ENCODE assay signal across 17 mouse cellular contexts in the genomic region with DNA sequence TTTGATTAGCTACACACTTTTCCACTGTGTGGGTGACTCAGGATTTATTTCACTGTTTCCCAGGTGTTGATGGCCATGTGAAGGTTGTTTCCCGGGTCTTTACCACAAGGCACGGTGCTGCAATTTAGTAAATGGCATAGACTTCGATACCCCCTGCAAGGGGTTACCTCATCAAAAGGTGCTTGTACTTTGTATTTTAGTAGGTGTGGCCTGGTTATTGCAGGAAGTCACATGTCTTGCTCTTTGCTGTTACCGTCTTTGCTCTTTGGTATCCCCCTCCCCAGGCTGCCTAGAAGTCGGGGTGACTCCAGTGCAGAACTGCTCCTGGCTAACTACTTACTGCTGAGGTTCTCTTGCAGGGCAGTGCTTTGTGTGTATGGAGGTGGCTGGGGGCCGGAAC.
A peak's percentile ranks its signal among the peaks of the same experiment; 100 is the strongest.
DNase-seq lines count a peak whose midpoint lies in the region; ATAC-seq lines count a peak whose summit lies in the region.
"Had no signal": no experiment of that assay in that cellular context is flagged by ENCODE, and none has a peak within 500 bp of the region (broad histone marks: within the 10 kb centered on the region; RNA-seq: fewer than 3 reads in every experiment).

No protein-coding gene starts in this region.

- H3K27ac ChIP-seq in midbrain, embryonic 10.5 days (replicated peaks), result peak overlapping the region; percentile 50; the same call in 1 of the 2 replicates
- no peak overlapping the region for H3K27ac ChIP-seq in midbrain, embryonic 14.5 days (replicated peaks; ENCODE audit: low read depth, low read length)
- H3K27ac ChIP-seq in embryonic facial prominence, embryonic 10.5 days (replicated peaks), result peak overlapping the region; percentile 35; the same call in 1 of the 2 replicates
- peak overlapping the region; percentile 47; the same call in 1 of the 2 replicates for H3K27ac ChIP-seq in limb, embryonic 10.5 days
- H3K27ac ChIP-seq: hindbrain, embryonic 12.5 days; kidney, postnatal 0 days; neural tube, embryonic 13.5 days had no signal

- DNase-seq in midbrain, embryonic 10.5 days (ENCODE audit: low spot score), result no peak
- no peak for DNase-seq in midbrain, embryonic 14.5 days
- DNase-seq in embryonic facial prominence, embryonic 10.5 days (ENCODE audit: low spot score), result no peak
- no peak for DNase-seq in limb, embryonic 10.5 days (ENCODE audit: low spot score)
- DNase-seq in thymus, postnatal 36 days, result peak; percentile 3 to 13
- no peak for DNase-seq in spleen, postnatal 10 days (ENCODE audit: low spot score in 2 of 2)
- DNase-seq in left cerebral cortex, postnatal 36 days (ENCODE audit: low spot score in 2 of 2), result no peak
- DNase-seq: adrenal gland, postnatal 25 days; cerebellum, adult 18-20 months; heart, postnatal 14 days; lung, embryonic 14.5 days; lung, postnatal 36 days had no signal

- no peaks in the 10 kb centered on the region for H3K36me3 ChIP-seq in midbrain, embryonic 10.5 days
- H3K36me3 ChIP-seq in midbrain, embryonic 14.5 days (ENCODE audit: control insufficient read depth, insufficient read depth, low read length), result no peaks in the 10 kb centered on the region
- no peaks in the 10 kb centered on the region for H3K36me3 ChIP-seq in embryonic facial prominence, embryonic 10.5 days (replicated peaks)
- no peaks in the 10 kb centered on the region for H3K36me3 ChIP-seq in limb, embryonic 10.5 days
- H3K36me3 ChIP-seq: G1E; heart, embryonic 12.5 days; hindbrain, embryonic 12.5 days; neural tube, embryonic 13.5 days had no signal

- H3K4me3 ChIP-seq in midbrain, embryonic 10.5 days, result no peak overlapping the region
- no peak overlapping the region for H3K4me3 ChIP-seq in midbrain, embryonic 14.5 days (replicated peaks; ENCODE audit: low read depth, low read length)
- H3K4me3 ChIP-seq in embryonic facial prominence, embryonic 10.5 days, result no peak overlapping the region
- H3K4me3 ChIP-seq in limb, embryonic 10.5 days, result no peak overlapping the region
- H3K4me3 ChIP-seq: heart, embryonic 12.5 days; hindbrain, embryonic 12.5 days; neural tube, embryonic 13.5 days had no signal

- no peak overlapping the region for H3K4me2 ChIP-seq in midbrain, embryonic 14.5 days (ENCODE audit: low read length)
- H3K4me2 ChIP-seq: heart, embryonic 12.5 days; hindbrain, embryonic 12.5 days; lung, embryonic 14.5 days; neural tube, embryonic 13.5 days had no signal

- intact Hi-C loops in left cerebral cortex, postnatal 36 days (cut with DNase I), result no loop called here

- no peaks in the 10 kb centered on the region for H3K9me3 ChIP-seq in midbrain, embryonic 10.5 days (replicated peaks)
- H3K9me3 ChIP-seq in midbrain, embryonic 14.5 days (ENCODE audit: control insufficient read depth, low read length), result no peaks in the 10 kb centered on the region
- H3K9me3 ChIP-seq in embryonic facial prominence, embryonic 10.5 days, result no peaks in the 10 kb centered on the region
- no peaks in the 10 kb centered on the region for H3K9me3 ChIP-seq in limb, embryonic 10.5 days (replicated peaks)
- H3K9me3 ChIP-seq: G1E; heart, embryonic 12.5 days; hindbrain, embryonic 12.5 days; neural tube, embryonic 13.5 days had no signal

- 87% methylated on average over 6 of the region's 6 CpGs for WGBS in midbrain, embryonic 10.5 days
- WGBS in midbrain, embryonic 14.5 days, result 83% methylated on average over 6 of the region's 6 CpGs
- WGBS in embryonic facial prominence, embryonic 10.5 days, result 82% methylated on average over 6 of the region's 6 CpGs
- WGBS in limb, embryonic 10.5 days, result 67% methylated on average over 6 of the region's 6 CpGs

- H3K4me1 ChIP-seq in midbrain, embryonic 10.5 days, result peaks cover 71% of the 10 kb centered on the region
- H3K4me1 ChIP-seq in midbrain, embryonic 14.5 days (ENCODE audit: control insufficient read depth, insufficient read depth, low read length), result peaks cover 17% of the 10 kb centered on the region
- peaks cover 62% of the 10 kb centered on the region for H3K4me1 ChIP-seq in embryonic facial prominence, embryonic 10.5 days
- peaks cover 37% of the 10 kb centered on the region for H3K4me1 ChIP-seq in limb, embryonic 10.5 days
- H3K4me1 ChIP-seq: heart, embryonic 12.5 days had no signal

- no peak for ATAC-seq in midbrain, embryonic 14.5 days (ENCODE audit: low FRiP score, low TSS enrichment)

- no peak overlapping the region for H3K9ac ChIP-seq in midbrain, embryonic 14.5 days (replicated peaks; ENCODE audit: low read length)
- H3K9ac ChIP-seq: heart, embryonic 12.5 days; hindbrain, embryonic 12.5 days; lung, embryonic 14.5 days; neural tube, embryonic 13.5 days had no signal

- no peaks in the 10 kb centered on the region for H3K27me3 ChIP-seq in midbrain, embryonic 10.5 days (ENCODE audit: low read depth, poor library complexity, severe bottlenecking)
- H3K27me3 ChIP-seq in midbrain, embryonic 14.5 days (ENCODE audit: control insufficient read depth, insufficient read depth, low read length), result no peaks in the 10 kb centered on the region
- H3K27me3 ChIP-seq in embryonic facial prominence, embryonic 10.5 days (replicated peaks; ENCODE audit: low read depth, poor library complexity, severe bottlenecking), result no peaks in the 10 kb centered on the region
- peaks cover 12% of the 10 kb centered on the region; the same call in 1 of the 2 replicates for H3K27me3 ChIP-seq in limb, embryonic 10.5 days (ENCODE audit: low read depth, poor library complexity, severe bottlenecking)
- H3K27me3 ChIP-seq: heart, embryonic 12.5 days; hindbrain, embryonic 12.5 days; neural tube, embryonic 13.5 days had no signal

Comparison
In these comparisons a context has a peak if more than half of its experiments do, and no peak if none do; other contexts are left out.
1. DNase-seq: peak in thymus, postnatal 36 days (2 of 2); none in midbrain, embryonic 10.5 days (single experiment), midbrain, embryonic 14.5 days (single experiment), embryonic facial prominence, embryonic 10.5 days (single experiment), limb, embryonic 10.5 days (single experiment), spleen, postnatal 10 days (0 of 2) and left cerebral cortex, postnatal 36 days (0 of 2).